Mouse (Mus musculus) liver, postnatal 0 days (tissue): ENCODE measurements around the gene Gm44805.

Experiments
- CTCF ChIP-seq: sonication (generic); IDR thresholded peaks from 2 replicates; pipeline ENCODE4 v1.5.1; 2016; ENCODE audit warnings: antibody characterized with exemption, low read depth
- EP300 ChIP-seq: IDR thresholded peaks from 2 replicates; pipeline ENCODE4 v1.6.1; 2016; ENCODE audit warnings: antibody characterized with exemption, low read depth, mild to moderate bottlenecking

GRCm38 (mm10) chr7:19663940-19664339 lies 17.3 kb downstream of the Gm44805 start:
- TF ChIP-seq CTCF (no peak), EP300 (no peak)
